Mouse (Mus musculus): ENCODE data around the gene Chrng. TPM values are rescaled to one million over a fixed set of nuclear protein-coding genes. Genes with fewer than 3 reads are reported as not detected.
A peak's percentile ranks its signal among the peaks of the same experiment; 100 is the strongest.

Gene Chrng
- polyA plus RNA-seq, 1 experiment from 2014 or later, result 1.5 TPM

- H3K27me3 ChIP-seq (ENCODE audit: control insufficient read depth, insufficient read depth, low read length), result peaks cover 94% of the 10 kb centered on the region
- H3K4me3 ChIP-seq (ENCODE audit: control insufficient read depth in 1 of 2, insufficient read depth in 1 of 2, low read depth in 1 of 2, low read length in 2 of 2), result no peak overlapping the region
- no peaks in the 10 kb centered on the region for H3K36me3 ChIP-seq (ENCODE audit: control insufficient read depth, insufficient read depth, low read length)
- no peak overlapping the region for H3K9ac ChIP-seq (ENCODE audit: low read length)
- no peaks in the 10 kb centered on the region for H3K9me3 ChIP-seq (ENCODE audit: control insufficient read depth, low read length)
- WGBS, result 10% methylated on average over 20 of the region's 20 CpGs
- peak overlapping the region; percentile 8 for H3K4me2 ChIP-seq (ENCODE audit: low read length)
- no peak for ATAC-seq (ENCODE audit: insufficient number of reproducible peaks, insufficient read depth, low FRiP score, low read depth)
- no peak overlapping the region for H3K27ac ChIP-seq (replicated peaks in 1 of 2; ENCODE audit: control insufficient read depth in 1 of 2, insufficient read depth in 1 of 2, low read depth in 2 of 2, low read length in 2 of 2)
- H3K4me1 ChIP-seq (ENCODE audit: control insufficient read depth in 2 of 2, insufficient read depth in 2 of 2, low read length in 2 of 2), result peaks cover 3 to 7% of the 10 kb centered on the region in 2 experiments; a peak in 2 of 4 replicates
Measured at GRCm38 (mm10) chr1:87184751-87185139, 19.7 kb upstream of the Chrng start.

GRCm38 (mm10) chr1:87185526-87185925 lies 18.9 kb upstream of the Chrng start:
- no peak overlapping the region for H3K27ac ChIP-seq (replicated peaks in 1 of 2; ENCODE audit: control insufficient read depth in 1 of 2, insufficient read depth in 1 of 2, low read depth in 2 of 2, low read length in 2 of 2)
- H3K9ac ChIP-seq (ENCODE audit: low read length), result no peak overlapping the region
- no peaks in the 10 kb centered on the region for H3K9me3 ChIP-seq (ENCODE audit: control insufficient read depth, low read length)
- H3K27me3 ChIP-seq (ENCODE audit: control insufficient read depth, insufficient read depth, low read length), result peaks cover 90% of the 10 kb centered on the region
- H3K4me1 ChIP-seq (ENCODE audit: control insufficient read depth in 2 of 2, insufficient read depth in 2 of 2, low read length in 2 of 2), result peaks cover 3 to 7% of the 10 kb centered on the region in 2 experiments; a peak in 2 of 4 replicates
- ATAC-seq (ENCODE audit: insufficient number of reproducible peaks, insufficient read depth, low FRiP score, low read depth), result no peak
- no peak overlapping the region for H3K4me3 ChIP-seq (ENCODE audit: control insufficient read depth in 1 of 2, insufficient read depth in 1 of 2, low read depth in 1 of 2, low read length in 2 of 2)
- H3K36me3 ChIP-seq (ENCODE audit: control insufficient read depth, insufficient read depth, low read length), result no peaks in the 10 kb centered on the region
- 20% methylated on average over 13 of the region's 13 CpGs for WGBS
- H3K4me2 ChIP-seq (ENCODE audit: low read length), result no peak overlapping the region

DNA sequence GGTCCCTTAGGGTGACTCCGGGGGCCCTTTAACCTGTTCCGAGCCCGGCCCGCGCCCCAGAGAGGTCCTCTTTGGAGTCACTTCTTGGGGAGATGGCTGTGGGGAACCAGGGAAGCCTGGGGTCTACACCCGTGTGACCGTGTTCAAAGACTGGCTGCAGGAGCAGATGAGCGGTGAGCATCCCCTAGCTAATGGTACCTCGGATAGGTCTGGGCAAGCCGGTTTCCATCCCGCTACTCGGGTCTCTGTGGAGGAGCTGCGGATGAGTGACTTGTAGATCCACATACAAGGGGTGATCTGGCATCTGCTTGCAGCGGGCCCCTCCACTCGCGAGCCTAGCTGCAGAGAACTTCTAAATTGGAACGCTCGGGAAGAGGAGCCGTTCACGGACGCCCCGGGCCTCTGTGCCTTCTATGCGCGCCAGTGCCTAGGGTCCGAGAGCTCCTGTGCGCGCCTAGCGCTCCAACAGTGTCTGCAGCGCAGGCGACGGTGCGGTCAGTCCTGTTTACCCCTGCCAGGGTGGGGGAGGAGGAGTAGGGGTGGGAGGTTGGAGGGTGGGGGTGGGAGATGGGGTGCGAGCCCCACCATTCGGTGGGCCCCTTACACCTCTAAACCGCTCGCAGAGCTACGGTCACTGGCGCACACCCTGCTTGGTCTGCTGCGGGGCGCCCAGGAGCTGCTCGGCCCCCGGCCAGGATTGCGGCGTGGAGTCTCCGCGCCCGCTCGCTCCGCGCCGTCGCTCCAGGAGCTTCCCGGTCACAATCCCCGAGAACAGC lies 18.0 kb upstream of the Chrng start:
- WGBS, result 3% methylated on average over 50 of the region's 54 CpGs
- Histone ChIP-seq H3K27ac (replicated peaks in 1 of 2; ENCODE audit: control insufficient read depth in 1 of 2, insufficient read depth in 1 of 2, low read depth in 2 of 2, low read length in 2 of 2) (no peak overlapping the region), H3K9ac (ENCODE audit: low read length) (peak overlapping the region; percentile 70), H3K4me3 (ENCODE audit: control insufficient read depth in 1 of 2, insufficient read depth in 1 of 2, low read depth in 1 of 2, low read length in 2 of 2) (peak overlapping the region; percentile 56 to 59), H3K36me3 (ENCODE audit: control insufficient read depth, insufficient read depth, low read length) (no peaks in the 10 kb centered on the region), H3K4me2 (ENCODE audit: low read length) (peak overlapping the region; percentile 98), H3K27me3 (ENCODE audit: control insufficient read depth, insufficient read depth, low read length) (peaks cover 82% of the 10 kb centered on the region), H3K4me1 (ENCODE audit: control insufficient read depth in 2 of 2, insufficient read depth in 2 of 2, low read length in 2 of 2) (peaks cover 3 to 7% of the 10 kb centered on the region in 2 experiments; a peak in 2 of 4 replicates), H3K9me3 (ENCODE audit: control insufficient read depth, low read length) (no peaks in the 10 kb centered on the region)
- ATAC-seq (ENCODE audit: insufficient number of reproducible peaks, insufficient read depth, low FRiP score, low read depth), result no peak

- Histone ChIP-seq H3K36me3 (ENCODE audit: control insufficient read depth, insufficient read depth, low read length) (no peaks in the 10 kb centered on the region), H3K9me3 (ENCODE audit: control insufficient read depth, low read length) (no peaks in the 10 kb centered on the region), H3K27me3 (ENCODE audit: control insufficient read depth, insufficient read depth, low read length) (peaks cover 76% of the 10 kb centered on the region), H3K4me3 (ENCODE audit: control insufficient read depth in 1 of 2, insufficient read depth in 1 of 2, low read depth in 1 of 2, low read length in 2 of 2) (peak overlapping the region; percentile 56 to 59), H3K9ac (ENCODE audit: low read length) (peak overlapping the region; percentile 70), H3K27ac (replicated peaks in 1 of 2; ENCODE audit: control insufficient read depth in 1 of 2, insufficient read depth in 1 of 2, low read depth in 2 of 2, low read length in 2 of 2) (no peak overlapping the region), H3K4me2 (ENCODE audit: low read length) (peak overlapping the region; percentile 98), H3K4me1 (ENCODE audit: control insufficient read depth in 2 of 2, insufficient read depth in 2 of 2, low read length in 2 of 2) (peaks cover 3 to 7% of the 10 kb centered on the region in 2 experiments; a peak in 2 of 4 replicates)
- 0% methylated on average over 15 of the region's 15 CpGs for WGBS
- no peak for ATAC-seq (ENCODE audit: insufficient number of reproducible peaks, insufficient read depth, low FRiP score, low read depth)
Measured at GRCm38 (mm10) chr1:87187037-87187355, 17.5 kb upstream of the Chrng start.

- Histone ChIP-seq H3K4me1 (ENCODE audit: control insufficient read depth in 2 of 2, insufficient read depth in 2 of 2, low read length in 2 of 2) (peaks cover 0 to 4% of the 10 kb centered on the region in 2 experiments; a peak in 1 of 4 replicates), H3K27ac (replicated peaks in 1 of 2; ENCODE audit: control insufficient read depth in 1 of 2, insufficient read depth in 1 of 2, low read depth in 2 of 2, low read length in 2 of 2) (no peak within 1 kb of the TSS), H3K9ac (ENCODE audit: low read length) (no peak within 1 kb of the TSS), H3K4me3 (ENCODE audit: control insufficient read depth in 1 of 2, insufficient read depth in 1 of 2, low read depth in 1 of 2, low read length in 2 of 2) (no peak within 1 kb of the TSS), H3K9me3 (ENCODE audit: control insufficient read depth, low read length) (no peaks in the 10 kb centered on the region), H3K36me3 (ENCODE audit: control insufficient read depth, insufficient read depth, low read length) (no peaks in the 10 kb centered on the region), H3K4me2 (ENCODE audit: low read length) (no peak within 1 kb of the TSS), H3K27me3 (ENCODE audit: control insufficient read depth, insufficient read depth, low read length) (peaks cover 42% of the 10 kb centered on the region)
- no peak for ATAC-seq (ENCODE audit: insufficient number of reproducible peaks, insufficient read depth, low FRiP score, low read depth)
- WGBS, result 38% methylated on average over 4 of the region's 4 CpGs
Measured at GRCm38 (mm10) chr1:87190429-87190828, 14.0 kb upstream of the Chrng start, which contains the start of gene Chrnd. TSS of gene Chrnd (plus strand) at chr1:87190607.

- Histone ChIP-seq H3K36me3 (ENCODE audit: control insufficient read depth, insufficient read depth, low read length) (no peaks in the 10 kb centered on the region), H3K4me1 (ENCODE audit: control insufficient read depth in 2 of 2, insufficient read depth in 2 of 2, low read length in 2 of 2) (peaks cover 8 to 12% of the 10 kb centered on the region in 2 experiments; a peak in 3 of 4 replicates), H3K4me2 (ENCODE audit: low read length) (no peak overlapping the region), H3K27ac (replicated peaks in 1 of 2; ENCODE audit: control insufficient read depth in 1 of 2, insufficient read depth in 1 of 2, low read depth in 2 of 2, low read length in 2 of 2) (no peak overlapping the region), H3K9ac (ENCODE audit: low read length) (no peak overlapping the region), H3K9me3 (ENCODE audit: control insufficient read depth, low read length) (no peaks in the 10 kb centered on the region), H3K27me3 (ENCODE audit: control insufficient read depth, insufficient read depth, low read length) (no peaks in the 10 kb centered on the region), H3K4me3 (ENCODE audit: control insufficient read depth in 1 of 2, insufficient read depth in 1 of 2, low read depth in 1 of 2, low read length in 2 of 2) (no peak overlapping the region)
- 72% methylated on average over 9 of the region's 9 CpGs for WGBS
- no peak for ATAC-seq (ENCODE audit: insufficient number of reproducible peaks, insufficient read depth, low FRiP score, low read depth)
Measured at GRCm38 (mm10) chr1:87197296-87197695, 7.2 kb upstream of the Chrng start.

DNA sequence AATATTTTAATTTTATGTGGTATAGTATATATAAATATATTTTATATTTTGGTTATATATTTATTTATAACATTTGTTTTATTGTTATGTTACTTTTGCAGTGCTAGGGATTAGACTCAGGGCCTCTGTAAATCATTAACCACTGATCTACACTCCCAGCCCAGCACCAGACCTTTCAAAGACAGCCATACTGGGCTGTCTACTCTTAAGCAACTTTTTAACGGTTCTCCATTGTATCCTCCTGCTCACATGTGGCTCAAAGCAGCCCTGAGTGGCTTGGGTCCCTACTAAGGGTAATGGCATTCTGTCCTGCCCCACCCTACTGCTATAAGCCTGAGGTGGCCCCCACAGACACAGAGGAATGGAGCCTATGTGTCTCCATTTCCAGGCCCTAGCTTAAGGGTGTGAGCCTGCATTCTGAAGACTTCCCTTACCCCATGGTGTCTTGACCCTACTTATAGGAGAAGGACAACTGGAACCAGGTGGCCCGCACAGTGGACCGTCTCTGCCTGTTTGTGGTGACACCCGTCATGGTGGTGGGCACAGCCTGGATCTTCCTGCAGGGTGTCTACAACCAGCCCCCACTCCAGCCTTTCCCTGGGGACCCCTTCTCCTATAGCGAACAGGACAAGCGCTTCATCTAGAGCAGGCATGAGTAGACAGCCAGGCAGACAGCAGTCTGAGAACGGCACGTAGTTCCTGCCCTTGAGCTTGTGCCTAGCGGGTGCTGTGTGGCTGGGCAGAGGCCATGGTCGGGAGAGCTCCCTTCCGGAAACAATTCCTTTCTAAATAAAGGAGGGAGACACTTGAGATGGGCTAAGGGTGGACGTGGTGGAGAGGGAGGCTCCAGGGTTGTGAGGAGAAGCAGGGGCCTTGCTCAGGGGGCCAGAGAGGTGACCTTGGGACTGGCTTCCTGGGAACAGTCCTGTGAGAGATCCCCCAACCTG lies 6.1 kb upstream of the Chrng start:
- WGBS, result 56% methylated on average over 12 of the region's 12 CpGs
- Histone ChIP-seq H3K4me1 (ENCODE audit: control insufficient read depth in 2 of 2, insufficient read depth in 2 of 2, low read length in 2 of 2) (peaks cover 8 to 12% of the 10 kb centered on the region in 2 experiments; a peak in 3 of 4 replicates), H3K9me3 (ENCODE audit: control insufficient read depth, low read length) (no peaks in the 10 kb centered on the region), H3K4me3 (ENCODE audit: control insufficient read depth in 1 of 2, insufficient read depth in 1 of 2, low read depth in 1 of 2, low read length in 2 of 2) (no peak overlapping the region), H3K4me2 (ENCODE audit: low read length) (no peak overlapping the region), H3K27me3 (ENCODE audit: control insufficient read depth, insufficient read depth, low read length) (no peaks in the 10 kb centered on the region), H3K36me3 (ENCODE audit: control insufficient read depth, insufficient read depth, low read length) (no peaks in the 10 kb centered on the region), H3K9ac (ENCODE audit: low read length) (no peak overlapping the region), H3K27ac (replicated peaks in 1 of 2; ENCODE audit: control insufficient read depth in 1 of 2, insufficient read depth in 1 of 2, low read depth in 2 of 2, low read length in 2 of 2) (peak overlapping the region; percentile 21 to 41; a peak in 2 of 4 replicates)
- peak; percentile 27; the same call in 1 of the 2 replicates for ATAC-seq (ENCODE audit: insufficient number of reproducible peaks, insufficient read depth, low FRiP score, low read depth)
